Mouse (Mus musculus): Measurements from ENCODE around the gene Timm44. TPM values are rescaled to one million over a fixed set of nuclear protein-coding genes. Genes with fewer than 3 reads are reported as not detected.

Gene Timm44
- polyA plus RNA-seq, 1 experiment from 2014 or later = 27.8 TPM

DNA sequence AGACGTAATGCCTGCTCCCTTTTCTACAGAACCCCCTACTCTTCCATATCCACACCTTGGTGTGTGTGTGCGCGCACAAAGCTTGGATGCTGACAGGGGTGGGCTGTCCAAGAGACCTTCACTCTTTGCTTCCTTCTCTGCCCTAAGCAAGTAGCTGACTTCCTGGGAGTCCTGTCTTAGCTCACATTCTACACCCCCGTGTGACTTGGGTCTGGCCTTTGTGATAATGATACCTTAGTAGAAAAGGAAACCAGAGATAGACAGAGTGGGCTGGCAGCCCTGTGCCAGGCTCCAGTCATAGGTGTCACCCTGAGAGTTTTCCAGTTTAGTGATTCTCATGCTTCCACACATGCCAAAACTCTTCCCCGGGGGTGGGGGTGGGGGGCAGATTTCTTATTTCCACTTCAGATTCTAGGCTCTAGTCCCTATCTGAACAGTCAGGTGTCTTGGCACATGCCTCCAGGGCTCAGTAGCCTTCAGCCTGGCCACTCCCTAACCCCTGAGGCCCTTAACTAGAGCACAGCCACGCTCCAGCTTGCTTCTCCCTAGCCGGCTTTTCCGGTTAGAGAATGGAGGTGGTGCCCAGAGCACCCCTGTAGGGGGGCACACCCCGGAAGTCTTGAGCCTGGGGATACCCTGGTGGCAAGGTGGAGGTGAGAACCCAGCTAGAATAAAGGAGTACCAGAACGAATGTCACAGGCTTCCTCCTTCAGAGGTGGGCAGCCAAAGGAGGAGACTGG is 44.9 kb downstream of the Timm44 start:
- no peak overlapping the region for H3K4me3 ChIP-seq (replicated peaks)
- peaks cover 29% of the 10 kb centered on the region for H3K27me3 ChIP-seq
- H3K4me2 ChIP-seq = no peak overlapping the region
- no peak overlapping the region for H3K9ac ChIP-seq
- no peak overlapping the region for H3K27ac ChIP-seq (replicated peaks)
- peaks cover 19% of the 10 kb centered on the region for H3K4me1 ChIP-seq (replicated peaks)
- no peaks in the 10 kb centered on the region for H3K9me3 ChIP-seq (replicated peaks)
- 45% methylated on average over 10 of the region's 10 CpGs for WGBS (ENCODE audit: insufficient replicate concordance)
- ATAC-seq (ENCODE audit: insufficient read depth) = peak; percentile 35; the same call in 1 of the 2 replicates
- no peaks in the 10 kb centered on the region for H3K36me3 ChIP-seq (replicated peaks)

- H3K36me3 ChIP-seq (replicated peaks) = no peaks in the 10 kb centered on the region
- H3K4me1 ChIP-seq (replicated peaks) = peaks cover 19% of the 10 kb centered on the region
- no peak overlapping the region for H3K9ac ChIP-seq
- H3K4me2 ChIP-seq = no peak overlapping the region
- ATAC-seq (ENCODE audit: insufficient read depth) = no peak
- 51% methylated on average over 5 of the region's 5 CpGs for WGBS (ENCODE audit: insufficient replicate concordance)
- H3K4me3 ChIP-seq (replicated peaks) = no peak overlapping the region
- peaks cover 38% of the 10 kb centered on the region for H3K27me3 ChIP-seq
- no peaks in the 10 kb centered on the region for H3K9me3 ChIP-seq (replicated peaks)
- H3K27ac ChIP-seq (replicated peaks) = no peak overlapping the region
Observed at GRCm38 (mm10) chr8:4229784-4230183, 45.9 kb downstream of the Timm44 start.

DNA sequence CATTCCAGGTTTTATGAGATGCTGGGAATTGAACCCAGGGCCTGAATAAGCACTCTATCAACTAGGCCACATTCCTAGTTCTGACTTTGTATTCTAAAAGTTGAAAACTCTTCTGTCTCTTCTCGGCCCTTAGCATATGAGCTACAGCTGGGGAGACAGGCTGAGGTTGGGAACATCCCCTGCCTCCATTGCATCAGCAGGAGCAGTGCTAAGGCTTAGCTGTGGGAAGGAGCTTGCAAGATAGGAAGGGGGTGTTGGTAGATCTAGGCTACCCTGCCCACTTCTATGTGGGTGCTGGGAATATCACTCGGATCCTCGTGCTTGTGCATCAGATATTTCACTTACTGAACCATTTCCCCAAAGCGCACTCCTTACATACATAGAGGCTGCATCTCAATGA is 47.8 kb downstream of the Timm44 start:
- Histone ChIP-seq H3K9ac (no peak overlapping the region), H3K27me3 (peaks cover 51% of the 10 kb centered on the region), H3K4me2 (no peak overlapping the region), H3K9me3 (replicated peaks) (no peaks in the 10 kb centered on the region), H3K36me3 (replicated peaks) (no peaks in the 10 kb centered on the region), H3K4me3 (replicated peaks) (no peak overlapping the region), H3K4me1 (replicated peaks) (peaks cover 19% of the 10 kb centered on the region), H3K27ac (replicated peaks) (no peak overlapping the region)
- 67% methylated on average over 4 of the region's 4 CpGs for WGBS (ENCODE audit: insufficient replicate concordance)
- ATAC-seq (ENCODE audit: insufficient read depth) = no peak

DNA sequence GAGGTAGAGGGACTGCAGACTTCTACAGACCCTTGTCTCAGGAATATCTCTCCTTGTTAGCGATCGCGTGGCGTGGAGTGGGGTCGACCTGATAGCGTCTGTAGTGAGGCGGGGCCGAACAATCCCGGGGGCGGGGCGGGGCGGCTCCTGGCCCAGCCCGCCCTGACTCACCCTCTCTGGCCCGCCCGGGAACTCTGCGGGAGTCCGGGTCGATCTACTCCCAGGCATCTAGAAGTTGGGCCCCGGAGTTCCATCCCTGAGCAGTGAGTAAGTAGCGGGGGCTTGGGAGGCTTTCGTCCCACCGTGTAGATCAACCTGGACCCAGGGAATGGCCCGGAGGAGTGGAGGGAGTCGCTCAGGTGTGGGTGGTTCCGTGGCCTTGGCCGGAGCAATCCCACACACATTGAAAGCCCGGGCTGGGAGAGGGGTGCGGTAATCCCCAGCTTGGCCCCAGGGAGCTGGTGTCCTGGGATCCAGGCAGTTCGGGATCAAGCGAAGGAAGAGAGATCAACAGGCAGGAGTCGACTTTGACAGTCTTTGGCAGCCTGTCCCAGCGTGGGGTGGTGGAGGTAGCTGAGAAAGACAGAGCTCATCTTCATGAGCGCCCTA is 48.9 kb downstream of the Timm44 start, which contains the start of gene Lrrc8e:
TSS of gene Lrrc8e (plus strand) at position 89 of the 609 bp plus-strand sequence.
- H3K9me3 ChIP-seq (replicated peaks) = no peaks in the 10 kb centered on the region
- 8% methylated on average over 30 of the region's 33 CpGs for WGBS (ENCODE audit: insufficient replicate concordance)
- peak within 1 kb of the TSS; percentile 30 for H3K4me3 ChIP-seq (replicated peaks)
- H3K36me3 ChIP-seq (replicated peaks) = no peaks in the 10 kb centered on the region
- peak within 1 kb of the TSS; percentile 60 for H3K4me2 ChIP-seq
- peak within 1 kb of the TSS; percentile 25; the same call in 1 of the 2 replicates for H3K9ac ChIP-seq
- H3K4me1 ChIP-seq (replicated peaks) = peaks cover 19% of the 10 kb centered on the region
- ATAC-seq (ENCODE audit: insufficient read depth) = peak; percentile 63
- peaks cover 51% of the 10 kb centered on the region for H3K27me3 ChIP-seq
- no peak within 1 kb of the TSS for H3K27ac ChIP-seq (replicated peaks)

DNA sequence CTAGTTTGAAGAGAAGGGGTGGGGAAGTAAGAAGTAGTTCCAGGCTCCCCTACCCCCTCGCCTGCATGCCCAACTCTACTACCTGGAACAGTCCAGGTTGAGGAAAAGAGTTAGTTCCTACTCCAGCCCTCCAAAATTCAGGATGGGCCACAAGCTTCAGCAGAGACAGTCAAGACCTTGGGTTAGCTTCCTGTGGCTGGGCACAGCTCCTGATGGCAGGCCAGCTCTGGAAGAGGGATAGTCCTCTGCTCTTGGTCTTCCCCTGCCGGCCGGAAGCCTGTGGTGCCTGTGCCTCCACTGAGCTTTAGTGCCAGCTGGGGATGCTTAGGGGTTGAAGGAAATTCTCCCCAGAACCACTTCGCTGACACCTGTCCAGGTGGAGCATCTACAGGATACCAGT is 49.4 kb downstream of the Timm44 start:
- Histone ChIP-seq H3K4me3 (replicated peaks) (peak overlapping the region; percentile 30), H3K4me1 (replicated peaks) (peaks cover 18% of the 10 kb centered on the region), H3K9ac (no peak overlapping the region), H3K4me2 (peak overlapping the region; percentile 60), H3K27ac (replicated peaks) (no peak overlapping the region), H3K9me3 (replicated peaks) (no peaks in the 10 kb centered on the region), H3K27me3 (peaks cover 54% of the 10 kb centered on the region), H3K36me3 (replicated peaks) (no peaks in the 10 kb centered on the region)
- no peak for ATAC-seq (ENCODE audit: insufficient read depth)
- 22% methylated on average over 4 of the region's 4 CpGs for WGBS (ENCODE audit: insufficient replicate concordance)

DNA sequence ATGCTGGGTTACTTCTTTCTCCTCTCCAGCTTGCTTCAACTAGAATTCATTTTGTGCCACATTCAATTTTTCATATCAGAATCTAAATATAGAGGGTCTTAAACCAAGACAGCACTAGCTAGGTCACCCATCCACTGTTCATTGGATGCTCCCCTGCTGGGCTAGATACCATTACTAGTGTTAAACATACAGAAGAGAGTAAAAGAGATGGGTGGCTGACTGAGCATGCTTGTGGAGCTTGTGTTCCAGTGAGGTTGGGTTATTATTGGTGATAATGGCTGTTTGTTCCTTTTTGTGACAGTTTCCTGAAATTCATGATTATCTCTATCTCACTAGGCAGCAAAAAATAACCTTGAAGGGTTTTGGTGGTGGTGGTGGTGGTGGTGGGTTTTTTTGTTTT is 53.7 kb downstream of the Timm44 start:
- H3K9me3 ChIP-seq (replicated peaks) = no peaks in the 10 kb centered on the region
- H3K4me2 ChIP-seq = no peak overlapping the region
- no peak overlapping the region for H3K9ac ChIP-seq
- peaks cover 66% of the 10 kb centered on the region for H3K27me3 ChIP-seq
- H3K36me3 ChIP-seq (replicated peaks) = no peaks in the 10 kb centered on the region
- H3K27ac ChIP-seq (replicated peaks) = no peak overlapping the region
- H3K4me3 ChIP-seq (replicated peaks) = no peak overlapping the region
- peaks cover 9% of the 10 kb centered on the region for H3K4me1 ChIP-seq (replicated peaks)
- no peak for ATAC-seq (ENCODE audit: insufficient read depth)

DNA sequence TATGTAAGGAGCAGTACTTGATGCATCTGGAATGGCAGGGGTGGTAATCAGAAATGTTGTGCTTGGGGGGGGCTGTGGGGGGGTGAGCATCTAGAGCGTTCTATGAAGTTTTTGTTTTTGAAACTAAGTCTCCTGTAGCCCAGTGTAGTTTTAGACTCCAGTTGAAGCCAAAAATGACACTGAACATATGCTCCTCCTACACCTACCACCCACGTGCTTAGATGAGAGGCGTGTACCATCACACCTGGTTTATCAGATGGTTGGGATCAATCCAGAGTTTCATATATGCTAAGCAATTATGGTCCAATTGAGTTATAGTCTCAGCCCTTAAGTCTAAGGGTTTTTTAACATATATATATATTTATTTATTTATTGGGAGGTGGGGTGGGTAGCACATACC is 56.1 kb downstream of the Timm44 start:
- ATAC-seq (ENCODE audit: insufficient read depth) = no peak
- Histone ChIP-seq H3K9ac (no peak overlapping the region), H3K27ac (replicated peaks) (no peak overlapping the region), H3K9me3 (replicated peaks) (no peaks in the 10 kb centered on the region), H3K27me3 (peaks cover 67% of the 10 kb centered on the region), H3K4me1 (replicated peaks) (peaks cover 17% of the 10 kb centered on the region), H3K36me3 (replicated peaks) (no peaks in the 10 kb centered on the region), H3K4me2 (no peak overlapping the region), H3K4me3 (replicated peaks) (no peak overlapping the region)
- WGBS (ENCODE audit: insufficient replicate concordance) = 77% methylated on average over 3 of the region's 3 CpGs

GRCm38 (mm10) chr8:4216791-4217621 is 58.7 kb downstream of the Timm44 start, which contains the start of gene Prr36:
Prr36 (minus strand) TSS chr8:4217459.
- Histone ChIP-seq H3K4me3 (replicated peaks) (peak within 1 kb of the TSS; percentile 41), H3K4me2 (peak within 1 kb of the TSS; percentile 62), H3K36me3 (replicated peaks) (no peaks in the 10 kb centered on the region), H3K27ac (replicated peaks) (no peak within 1 kb of the TSS), H3K4me1 (replicated peaks) (peaks cover 36% of the 10 kb centered on the region), H3K27me3 (peaks cover 77% of the 10 kb centered on the region), H3K9ac (no peak within 1 kb of the TSS), H3K9me3 (replicated peaks) (no peaks in the 10 kb centered on the region)
- ATAC-seq (ENCODE audit: insufficient read depth) = no peak
- WGBS (ENCODE audit: insufficient replicate concordance) = 2% methylated on average over 44 of the region's 44 CpGs

DNA sequence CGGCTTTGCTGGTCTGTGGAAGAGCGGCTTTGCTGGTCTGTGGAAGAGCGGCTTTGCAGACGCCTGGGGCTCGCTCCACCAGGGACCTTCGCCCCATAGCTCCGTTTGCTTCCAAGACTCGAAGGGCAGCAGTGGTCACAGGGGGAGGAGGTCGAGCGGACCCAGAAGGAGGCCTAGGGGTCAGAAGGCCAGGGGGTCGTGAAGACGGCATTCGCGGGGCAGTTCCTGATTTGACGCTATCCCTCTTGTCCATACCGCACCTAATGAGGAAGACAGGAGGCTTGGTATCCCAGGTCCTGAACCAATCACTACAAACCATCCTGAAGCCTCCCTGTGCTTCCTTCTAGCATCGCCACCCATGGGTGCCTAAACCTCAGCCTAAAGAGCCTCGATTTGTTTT is 59.4 kb downstream of the Timm44 start:
- H3K4me3 ChIP-seq (replicated peaks) = no peak overlapping the region
- WGBS (ENCODE audit: insufficient replicate concordance) = 15% methylated on average over 18 of the region's 18 CpGs
- no peak overlapping the region for H3K27ac ChIP-seq (replicated peaks)
- no peaks in the 10 kb centered on the region for H3K9me3 ChIP-seq (replicated peaks)
- peak overlapping the region; percentile 62 for H3K4me2 ChIP-seq
- peaks cover 36% of the 10 kb centered on the region for H3K4me1 ChIP-seq (replicated peaks)
- no peak for ATAC-seq (ENCODE audit: insufficient read depth)
- peaks cover 78% of the 10 kb centered on the region for H3K27me3 ChIP-seq
- H3K9ac ChIP-seq = no peak overlapping the region
- H3K36me3 ChIP-seq (replicated peaks) = no peaks in the 10 kb centered on the region

DNA sequence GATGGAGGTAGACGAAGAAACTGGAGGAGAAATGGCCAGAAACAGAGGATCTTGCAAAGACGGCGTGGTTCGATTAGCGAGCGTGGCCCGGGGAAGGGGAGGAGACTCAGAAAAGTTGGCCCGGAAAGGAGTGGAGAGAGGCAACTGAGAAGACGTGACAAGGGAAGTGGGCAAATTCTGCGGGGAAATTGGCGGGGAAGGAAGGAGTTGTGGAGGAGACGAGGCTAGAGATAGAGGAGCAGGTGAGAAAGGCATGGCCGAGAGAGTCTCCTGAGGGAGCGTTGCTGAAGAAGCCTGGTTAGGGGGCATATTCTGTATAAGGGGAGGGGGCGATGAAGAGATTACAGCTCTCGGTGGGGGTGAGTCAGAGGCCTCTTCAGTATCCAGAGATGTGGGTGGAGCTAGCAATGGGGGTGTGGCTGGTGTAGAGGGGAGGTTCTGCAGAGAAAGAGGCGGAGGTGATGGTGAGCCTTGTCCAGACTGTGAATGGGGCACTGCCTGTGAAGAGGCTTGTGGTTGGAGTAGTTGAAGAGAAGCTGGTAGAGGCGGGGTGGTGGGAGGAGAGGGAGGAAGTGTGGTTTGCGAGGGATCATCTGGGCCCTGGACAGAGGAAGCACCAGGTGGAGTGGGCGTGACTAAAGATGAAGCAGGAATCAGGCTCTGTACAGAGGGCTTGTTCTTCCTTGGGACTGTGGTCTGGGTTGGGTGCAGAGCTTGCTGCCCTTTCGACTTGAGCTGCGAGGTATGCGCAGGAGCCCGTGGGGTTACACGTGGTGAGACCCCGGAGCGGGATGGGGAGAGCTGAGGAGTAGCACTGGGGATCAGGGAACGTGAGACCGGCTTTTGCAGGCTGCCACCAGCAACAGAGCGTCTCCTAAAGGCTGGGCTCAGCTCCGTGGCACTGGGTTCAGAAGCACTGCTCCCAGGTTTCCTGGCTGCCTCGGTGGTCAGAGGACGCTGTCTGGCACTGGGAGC is 61.4 kb downstream of the Timm44 start:
- Histone ChIP-seq H3K4me1 (replicated peaks) (peaks cover 36% of the 10 kb centered on the region), H3K4me2 (peak overlapping the region; percentile 67), H3K9me3 (replicated peaks) (no peaks in the 10 kb centered on the region), H3K4me3 (replicated peaks) (peak overlapping the region; percentile 46), H3K27ac (replicated peaks) (peak overlapping the region; percentile 55), H3K27me3 (peaks cover 84% of the 10 kb centered on the region), H3K9ac (no peak overlapping the region; the same call in 1 of the 2 replicates), H3K36me3 (replicated peaks) (no peaks in the 10 kb centered on the region)
- WGBS (ENCODE audit: insufficient replicate concordance) = 3% methylated on average over 33 of the region's 33 CpGs
- ATAC-seq (ENCODE audit: insufficient read depth) = peak; percentile 72
